Mouse (Mus musculus): Measurements from ENCODE around the gene Mmp24.
"Not testable (repeated sequence)": the region's sequence is repeated elsewhere in the genome, so short reads cannot be mapped to it uniquely, and the experiment has no call there.

Gene Mmp24

GRCm38 (mm10) chr2:155774927-155775684, at the start of gene Mmp24:
TSS of gene Mmp24 (plus strand) at chr2:155775342.
- CTCF ChIA-PET, result interaction anchor here in 3 of 4 experiments (0.5 to 2.7 kb wide), 11 partner anchors 10 to 1786 kb away, joined by 3 to 9 read pairs (median 3); partner anchors contain the start of genes Acss2 (in 1 of the 3), Ggt7 (in 1 of the 3) and Trpc4ap (in 1 of the 3)

GRCm38 (mm10) chr2:155726302-155726701, 48.8 kb upstream of the Mmp24 start:
- POLR2A ChIA-PET, result interaction anchor here in 2 of 4 experiments (0.7 to 1.0 kb wide), 2 partner anchors 11 to 73 kb away, joined by 3 to 7 read pairs; no protein-coding TSS in a partner anchor
- CTCF ChIA-PET, result interaction anchor here in 1 of 4 experiments (0.6 to 0.7 kb wide), 2 partner anchors 26 to 62 kb away, joined by 4 to 5 read pairs; no protein-coding TSS in a partner anchor

More at GRCm38 (mm10) chr2:155774927-155775684, at the start of gene Mmp24:
- POLR2A ChIA-PET, result interaction anchor here in 1 of 4 experiments (0.9 kb wide), 1 partner anchor 43 kb away, joined by 3 read pairs; no protein-coding TSS in a partner anchor

- CTCF ChIA-PET, result interaction anchor here in 1 of 4 experiments (1.6 kb wide), 1 partner anchor 35 kb away, joined by 8 read pairs; the partner anchor contains the start of gene Trpc4ap
Observed at GRCm38 (mm10) chr2:155727764-155728395, 47.3 kb upstream of the Mmp24 start.

GRCm38 (mm10) chr2:155728742-155729141, 46.4 kb upstream of the Mmp24 start:
- CTCF ChIA-PET, result interaction anchor here in 2 of 4 experiments (0.6 to 1.6 kb wide), 7 partner anchors 27 to 211 kb away, joined by 3 to 8 read pairs (median 3); partner anchors contain the start of genes Trpc4ap (in 2 of the 2), Acss2 (in 1 of the 2) and Ggt7 (in 1 of the 2)
- POLR2A ChIA-PET, result interaction anchor here in 3 of 4 experiments (0.6 to 1.9 kb wide), 15 partner anchors 9 to 258 kb away, joined by 3 to 11 read pairs (median 4); partner anchors contain the start of genes Trpc4ap (in 2 of the 3) and Gss (in 1 of the 3)

More at GRCm38 (mm10) chr2:155727764-155728395, 47.3 kb upstream of the Mmp24 start:
- POLR2A ChIA-PET, result interaction anchor here in 2 of 4 experiments (1.3 to 1.5 kb wide), 3 partner anchors 8 to 15 kb away, joined by 5 to 11 read pairs (median 5); no protein-coding TSS in a partner anchor

- POLR2A ChIA-PET, result interaction anchor here in 3 of 4 experiments (0.6 to 1.9 kb wide), 15 partner anchors 8 to 258 kb away, joined by 3 to 11 read pairs (median 4); partner anchors contain the start of genes Trpc4ap (in 2 of the 3) and Gss (in 1 of the 3)
- CTCF ChIA-PET, result interaction anchor here in 2 of 4 experiments (0.5 to 1.6 kb wide), 8 partner anchors 26 to 211 kb away, joined by 3 to 8 read pairs (median 3); partner anchors contain the start of genes Trpc4ap (in 2 of the 2), Acss2 (in 1 of the 2) and Ggt7 (in 1 of the 2)
Observed at GRCm38 (mm10) chr2:155729158-155729645, 45.9 kb upstream of the Mmp24 start, which contains the start of gene Edem2. TSS of gene Edem2 (minus strand) at chr2:155729475.

- CTCF ChIA-PET, result interaction anchor here in 2 of 4 experiments (0.5 to 1.0 kb wide), 2 partner anchors 17 to 39 kb away, joined by 3 read pairs; no protein-coding TSS in a partner anchor
- POLR2A ChIA-PET, result no interaction called here
Observed at GRCm38 (mm10) chr2:155735080-155735479, 40.1 kb upstream of the Mmp24 start.

- CTCF ChIA-PET, POLR2A ChIA-PET: not testable (repeated sequence)
Observed at GRCm38 (mm10) chr2:155735766-155736165, 39.4 kb upstream of the Mmp24 start, which contains the start of gene Gm17581. TSS of gene Gm17581 (minus strand) at chr2:155735866.

- CTCF ChIA-PET, result interaction anchor here in 2 of 4 experiments (1.2 to 1.6 kb wide), 2 partner anchors 41 to 74 kb away, joined by 4 to 13 read pairs; no protein-coding TSS in a partner anchor
- POLR2A ChIA-PET, result interaction anchor here in 1 of 4 experiments (1.1 to 1.6 kb wide), 4 partner anchors 8 to 263 kb away, joined by 3 to 11 read pairs (median 4); partner anchors contain the start of genes Edem2 and Ncoa6
Observed at GRCm38 (mm10) chr2:155736936-155737335, 38.2 kb upstream of the Mmp24 start.

GRCm38 (mm10) chr2:155737803-155738202, 37.3 kb upstream of the Mmp24 start:
- POLR2A ChIA-PET, result interaction anchor here in 3 of 4 experiments (0.6 to 1.6 kb wide), 12 partner anchors 9 to 356 kb away, joined by 3 to 11 read pairs (median 3); partner anchors contain the start of genes Edem2 (in 2 of the 3), Ncoa6 (in 1 of the 3) and Trpc4ap (in 1 of the 3)
- CTCF ChIA-PET, result interaction anchor here in 3 of 4 experiments (0.6 to 1.6 kb wide), 10 partner anchors 18 to 220 kb away, joined by 3 to 13 read pairs (median 3); partner anchors contain the start of genes Acss2 (in 1 of the 3), Ggt7 (in 1 of the 3) and Trpc4ap (in 1 of the 3)

GRCm38 (mm10) chr2:155742211-155742610, 32.9 kb upstream of the Mmp24 start:
- POLR2A ChIA-PET, result interaction anchor here in 3 of 4 experiments (0.5 to 2.9 kb wide), 23 partner anchors 9 to 1183 kb away, joined by 3 to 15 read pairs (median 4); partner anchors contain the start of genes Acss2 (in 2 of the 3), Edem2 (in 2 of the 3), Ggt7 (in 2 of the 3) and Trpc4ap (in 2 of the 3)
- CTCF ChIA-PET, result interaction anchor here (0.6 to 2.6 kb wide), 17 partner anchors 13 to 229 kb away, joined by 3 to 8 read pairs (median 4); partner anchors contain the start of genes Acss2 (in 1 of the 4) and Ggt7 (in 1 of the 4)

- CTCF ChIA-PET, result interaction anchor here (0.7 to 2.6 kb wide), 12 partner anchors 10 to 227 kb away, joined by 3 to 8 read pairs (median 5); no protein-coding TSS in a partner anchor
- POLR2A ChIA-PET, result interaction anchor here in 3 of 4 experiments (0.7 to 2.9 kb wide), 15 partner anchors 10 to 423 kb away, joined by 3 to 15 read pairs (median 4); partner anchors contain the start of genes Acss2 (in 2 of the 3), Edem2 (in 2 of the 3), Ggt7 (in 2 of the 3) and Trpc4ap (in 2 of the 3)
Observed at GRCm38 (mm10) chr2:155742931-155743337, 32.2 kb upstream of the Mmp24 start.

GRCm38 (mm10) chr2:155743351-155743750, 31.8 kb upstream of the Mmp24 start:
- CTCF ChIA-PET, result interaction anchor here in 2 of 4 experiments (1.2 to 2.6 kb wide), 5 partner anchors 10 to 47 kb away, joined by 4 to 8 read pairs (median 7); no protein-coding TSS in a partner anchor
- POLR2A ChIA-PET, result interaction anchor here in 3 of 4 experiments (1.0 to 2.9 kb wide), 8 partner anchors 9 to 225 kb away, joined by 3 to 15 read pairs (median 8); partner anchors contain the start of genes Edem2 (in 2 of the 3), Acss2 (in 1 of the 3), Ggt7 (in 1 of the 3) and Trpc4ap (in 1 of the 3)

- ChIA-PET CTCF (interaction anchor here in 3 of 4 experiments (0.6 to 1.2 kb wide), 3 partner anchors 10 to 243 kb away, joined by 3 to 4 read pairs (median 3); no protein-coding TSS in a partner anchor), POLR2A (interaction anchor here in 1 of 4 experiments (0.6 kb wide), 1 partner anchor 922 kb away, joined by 3 read pairs; no protein-coding TSS in a partner anchor)
Observed at GRCm38 (mm10) chr2:155745487-155745886, 29.7 kb upstream of the Mmp24 start.

GRCm38 (mm10) chr2:155749394-155749793, 25.7 kb upstream of the Mmp24 start:
- ChIA-PET POLR2A (interaction anchor here in 2 of 4 experiments (0.5 to 1.0 kb wide), 2 partner anchors 35 to 118 kb away, joined by 3 read pairs; no protein-coding TSS in a partner anchor), CTCF (interaction anchor here in 2 of 4 experiments (0.5 to 0.6 kb wide), 2 partner anchors 53 to 948 kb away, joined by 3 to 4 read pairs; no protein-coding TSS in a partner anchor)

- CTCF ChIA-PET, result interaction anchor here in 3 of 4 experiments (1.0 to 2.1 kb wide), 4 partner anchors 52 to 233 kb away, joined by 3 to 5 read pairs (median 3); partner anchors contain the start of genes Acss2 (in 1 of the 3) and Ggt7 (in 1 of the 3)
- POLR2A ChIA-PET, result interaction anchor here in 3 of 4 experiments (0.5 to 3.4 kb wide), 3 partner anchors 9 to 17 kb away, joined by 3 to 15 read pairs (median 3); no protein-coding TSS in a partner anchor
Observed at GRCm38 (mm10) chr2:155751014-155751786, 23.9 kb upstream of the Mmp24 start, which contains the start of gene Procr. TSS of gene Procr (plus strand) at chr2:155751117.

Data from embryonic stem cell, embryonic (primary cell).